Mouse (Mus musculus): ENCODE measurements at regions not wholly inside any gene's neighbourhood (a gene's known extent, or its start where the extent isn't known, plus 50 kb on each side); places are given as distances from the start of the nearest gene placed in this dataset.
A peak's percentile ranks its signal among the peaks of the same experiment; 100 is the strongest.
"Not testable (repeated sequence)": the region's sequence is repeated elsewhere in the genome, so short reads cannot be mapped to it uniquely, and the experiment has no call there.

DNA sequence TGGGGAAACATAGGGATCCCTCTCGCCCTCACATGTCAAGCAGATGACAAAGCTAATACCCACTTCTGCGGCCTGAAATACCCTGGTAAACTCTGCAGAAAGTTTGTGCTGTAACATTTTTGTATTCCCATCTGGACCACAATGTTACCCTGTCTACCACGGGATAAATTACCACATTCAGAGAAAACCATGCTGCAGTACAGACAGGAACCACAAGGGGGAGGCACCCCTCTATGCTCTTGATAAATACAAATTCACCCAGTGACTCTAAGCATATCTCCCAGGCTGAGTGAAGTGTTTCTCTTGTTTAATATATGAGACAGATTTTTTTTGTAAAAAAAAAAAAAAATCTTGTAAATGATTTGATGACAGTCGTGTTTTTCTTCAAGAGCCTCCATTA, 512.7 kb downstream of the Dad1 start:
- not testable (repeated sequence) for H3K9me3 ChIP-seq (ENCODE audit: control insufficient read depth); H3K4me3 ChIP-seq (ENCODE audit: low read depth, low read length); H3K4me1 ChIP-seq (replicated peaks; ENCODE audit: control insufficient read depth, insufficient read depth, low read length); H3K27ac ChIP-seq (ENCODE audit: low read depth, low read length); H3K27me3 ChIP-seq (replicated peaks; ENCODE audit: control insufficient read depth, insufficient read depth, low read length); H3K4me2 ChIP-seq (replicated peaks; ENCODE audit: low read depth); H3K9ac ChIP-seq (ENCODE audit: low read depth, low read length); H3K36me3 ChIP-seq (ENCODE audit: control insufficient read depth, insufficient read depth); ATAC-seq
- peak; percentile 69 for TF ChIP-seq CTCF (IDR thresholded peaks at IDR 0.05; ENCODE audit: low read depth)
- WGBS, result 31% methylated on average over 4 of the region's 4 CpGs

DNA sequence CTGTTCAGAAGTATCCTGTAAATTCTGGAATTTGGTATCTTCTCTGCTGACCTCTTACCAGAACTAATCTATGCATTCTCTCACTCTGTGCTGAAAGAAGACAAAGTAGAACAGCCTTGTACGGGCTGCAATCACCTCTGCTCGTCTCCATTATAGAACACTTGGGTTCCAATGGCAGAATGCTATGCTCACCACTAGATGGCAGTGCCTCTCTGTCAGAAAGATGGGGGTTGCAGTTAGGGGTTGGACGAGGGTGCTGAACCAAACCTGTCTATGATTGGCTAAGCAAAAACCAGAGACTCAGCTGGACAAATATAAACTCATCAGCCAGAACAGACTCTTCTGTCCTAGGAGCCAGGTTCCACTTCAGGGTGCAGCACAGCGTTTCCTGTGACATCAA, 515.9 kb downstream of the Dad1 start:
- H3K9ac ChIP-seq (ENCODE audit: low read depth, low read length); H3K27ac ChIP-seq (ENCODE audit: low read depth, low read length); H3K4me3 ChIP-seq (ENCODE audit: low read depth, low read length); H3K4me2 ChIP-seq (replicated peaks; ENCODE audit: low read depth); H3K9me3 ChIP-seq (ENCODE audit: control insufficient read depth); H3K27me3 ChIP-seq (replicated peaks; ENCODE audit: control insufficient read depth, insufficient read depth, low read length); H3K36me3 ChIP-seq (ENCODE audit: control insufficient read depth, insufficient read depth); H3K4me1 ChIP-seq (replicated peaks; ENCODE audit: control insufficient read depth, insufficient read depth, low read length); ATAC-seq: not testable (repeated sequence)
- TF ChIP-seq CTCF (IDR thresholded peaks at IDR 0.05; ENCODE audit: low read depth), result peak; percentile 70
- WGBS, result 34% methylated on average over 4 of the region's 4 CpGs

DNA sequence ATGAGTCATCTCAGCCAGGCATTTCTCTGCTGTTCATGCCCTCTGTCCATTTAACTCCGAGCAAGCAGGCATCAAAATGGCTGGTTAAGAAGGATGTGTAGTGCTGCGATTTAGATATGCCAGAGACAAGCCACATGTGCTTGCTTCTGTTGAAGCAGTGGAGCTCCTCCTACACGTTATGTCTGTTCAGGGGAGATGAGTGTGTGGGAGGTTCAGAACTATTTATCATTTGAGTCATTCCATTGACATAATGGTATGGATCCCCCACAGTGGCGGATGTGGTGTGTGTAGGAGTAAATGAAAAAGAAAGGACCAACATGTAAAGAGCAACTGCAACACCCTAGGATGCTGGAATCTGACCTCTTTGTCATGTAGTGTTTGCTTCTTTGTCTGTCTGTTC, 517.6 kb downstream of the Dad1 start:
- H3K27me3 ChIP-seq (replicated peaks; ENCODE audit: control insufficient read depth, insufficient read depth, low read length); H3K9me3 ChIP-seq (ENCODE audit: control insufficient read depth); H3K27ac ChIP-seq (ENCODE audit: low read depth, low read length); H3K4me1 ChIP-seq (replicated peaks; ENCODE audit: control insufficient read depth, insufficient read depth, low read length); ATAC-seq; H3K4me2 ChIP-seq (replicated peaks; ENCODE audit: low read depth); H3K36me3 ChIP-seq (ENCODE audit: control insufficient read depth, insufficient read depth); H3K9ac ChIP-seq (ENCODE audit: low read depth, low read length); H3K4me3 ChIP-seq (ENCODE audit: low read depth, low read length): not testable (repeated sequence)
- WGBS, result 65% methylated on average over 4 of the region's 4 CpGs

DNA sequence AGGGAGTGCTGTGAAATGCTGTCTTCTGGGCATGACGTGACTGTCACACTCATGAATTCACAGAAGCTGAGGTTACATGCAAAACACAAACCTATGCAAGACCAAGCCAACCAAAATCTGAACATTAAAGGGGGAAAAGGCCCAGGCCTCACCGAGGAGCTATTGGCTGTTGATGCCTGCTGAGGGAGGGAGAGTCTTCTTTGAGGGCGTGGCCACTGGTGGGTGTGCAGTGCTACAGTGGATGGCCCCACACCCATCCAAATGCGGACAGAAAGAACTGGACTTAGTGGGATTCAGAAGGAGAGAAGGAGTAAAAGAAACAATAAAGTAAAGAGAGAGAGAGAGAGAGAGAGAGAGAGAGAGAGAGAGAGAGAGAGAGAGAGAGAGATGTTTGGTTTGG, 522.3 kb downstream of the Dad1 start:
- H3K36me3 ChIP-seq (ENCODE audit: control insufficient read depth, insufficient read depth); H3K4me3 ChIP-seq (ENCODE audit: low read depth, low read length); H3K9ac ChIP-seq (ENCODE audit: low read depth, low read length); H3K9me3 ChIP-seq (ENCODE audit: control insufficient read depth); ATAC-seq; H3K4me1 ChIP-seq (replicated peaks; ENCODE audit: control insufficient read depth, insufficient read depth, low read length); H3K4me2 ChIP-seq (replicated peaks; ENCODE audit: low read depth); H3K27ac ChIP-seq (ENCODE audit: low read depth, low read length); H3K27me3 ChIP-seq (replicated peaks; ENCODE audit: control insufficient read depth, insufficient read depth, low read length): not testable (repeated sequence)
- no CpG with 5 or more reads among the region's 4 CpGs for WGBS

DNA sequence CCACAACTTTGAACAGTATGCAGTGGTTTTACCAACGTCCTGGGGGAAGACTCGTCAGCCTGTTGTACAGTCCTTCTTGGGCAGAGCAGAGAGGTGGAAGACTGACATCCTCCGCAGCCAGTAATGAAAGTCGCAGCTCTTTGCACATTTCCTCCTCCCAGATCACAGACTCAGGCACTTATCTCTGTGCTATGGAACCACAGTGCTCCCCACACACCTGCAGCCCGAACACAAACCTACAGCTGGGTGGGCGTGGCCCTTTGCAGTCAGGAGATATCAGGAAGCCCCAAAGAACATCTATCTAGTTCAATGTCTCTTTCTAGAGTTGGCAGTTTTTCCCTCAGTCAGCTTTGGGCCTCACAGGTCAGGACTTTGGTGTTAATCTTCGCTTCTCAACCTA, 524.0 kb downstream of the Dad1 start:
- H3K36me3 ChIP-seq (ENCODE audit: control insufficient read depth, insufficient read depth); ATAC-seq; H3K27ac ChIP-seq (ENCODE audit: low read depth, low read length); H3K4me2 ChIP-seq (replicated peaks; ENCODE audit: low read depth); H3K9me3 ChIP-seq (ENCODE audit: control insufficient read depth); H3K9ac ChIP-seq (ENCODE audit: low read depth, low read length); H3K27me3 ChIP-seq (replicated peaks; ENCODE audit: control insufficient read depth, insufficient read depth, low read length); H3K4me1 ChIP-seq (replicated peaks; ENCODE audit: control insufficient read depth, insufficient read depth, low read length); H3K4me3 ChIP-seq (ENCODE audit: low read depth, low read length): not testable (repeated sequence)
- 86% methylated on average over 1 of the region's 7 CpGs for WGBS

DNA sequence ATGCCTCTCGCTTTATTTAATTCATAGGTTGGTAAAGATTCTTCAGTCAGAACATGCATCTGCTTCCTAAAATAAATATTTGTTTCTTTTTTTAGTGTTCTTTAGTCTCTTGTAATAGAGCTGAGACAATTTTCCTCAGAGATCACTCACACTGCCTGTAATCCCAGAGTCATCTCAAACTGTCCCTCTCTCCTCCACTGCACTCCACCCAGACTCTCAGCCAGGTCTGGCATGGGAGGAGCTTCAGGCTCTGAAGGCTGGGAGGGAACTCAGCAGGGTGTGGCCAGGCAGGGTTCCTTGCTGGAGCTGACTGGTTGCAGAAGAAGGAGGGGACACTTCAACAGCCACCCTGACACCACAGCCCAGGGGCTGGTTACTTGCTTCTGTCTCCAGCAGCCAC, 524.8 kb downstream of the Dad1 start:
- H3K9me3 ChIP-seq (ENCODE audit: control insufficient read depth); H3K27ac ChIP-seq (ENCODE audit: low read depth, low read length); H3K27me3 ChIP-seq (replicated peaks; ENCODE audit: control insufficient read depth, insufficient read depth, low read length); H3K9ac ChIP-seq (ENCODE audit: low read depth, low read length); H3K4me1 ChIP-seq (replicated peaks; ENCODE audit: control insufficient read depth, insufficient read depth, low read length); H3K36me3 ChIP-seq (ENCODE audit: control insufficient read depth, insufficient read depth); ATAC-seq; H3K4me2 ChIP-seq (replicated peaks; ENCODE audit: low read depth); H3K4me3 ChIP-seq (ENCODE audit: low read depth, low read length): not testable (repeated sequence)
- no CpG with 5 or more reads among the region's 1 CpGs for WGBS

DNA sequence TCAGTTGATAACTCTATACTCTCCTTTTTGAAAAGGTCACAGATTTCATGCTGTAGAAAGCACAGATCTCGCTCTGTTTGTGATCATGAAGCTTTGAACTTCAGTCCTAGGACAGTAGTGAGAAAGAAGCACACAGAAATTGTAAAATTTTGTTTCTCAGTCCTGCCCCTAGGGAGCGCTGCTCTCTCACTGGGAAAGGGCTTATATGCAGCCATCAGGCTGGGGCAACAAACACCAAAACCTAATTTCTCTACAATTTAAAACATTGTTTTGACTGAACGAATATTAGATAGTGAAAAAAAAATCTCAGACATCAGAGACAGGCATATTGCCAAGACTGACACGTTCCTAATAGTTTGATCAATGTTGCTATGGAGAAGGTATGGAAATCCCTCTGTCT, 527.0 kb downstream of the Dad1 start:
- H3K4me1 ChIP-seq (replicated peaks; ENCODE audit: control insufficient read depth, insufficient read depth, low read length); H3K27ac ChIP-seq (ENCODE audit: low read depth, low read length); H3K9me3 ChIP-seq (ENCODE audit: control insufficient read depth); H3K4me2 ChIP-seq (replicated peaks; ENCODE audit: low read depth); H3K27me3 ChIP-seq (replicated peaks; ENCODE audit: control insufficient read depth, insufficient read depth, low read length); H3K36me3 ChIP-seq (ENCODE audit: control insufficient read depth, insufficient read depth); H3K4me3 ChIP-seq (ENCODE audit: low read depth, low read length); ATAC-seq; H3K9ac ChIP-seq (ENCODE audit: low read depth, low read length): not testable (repeated sequence)
- WGBS, result 39% methylated on average over 2 of the region's 4 CpGs

DNA sequence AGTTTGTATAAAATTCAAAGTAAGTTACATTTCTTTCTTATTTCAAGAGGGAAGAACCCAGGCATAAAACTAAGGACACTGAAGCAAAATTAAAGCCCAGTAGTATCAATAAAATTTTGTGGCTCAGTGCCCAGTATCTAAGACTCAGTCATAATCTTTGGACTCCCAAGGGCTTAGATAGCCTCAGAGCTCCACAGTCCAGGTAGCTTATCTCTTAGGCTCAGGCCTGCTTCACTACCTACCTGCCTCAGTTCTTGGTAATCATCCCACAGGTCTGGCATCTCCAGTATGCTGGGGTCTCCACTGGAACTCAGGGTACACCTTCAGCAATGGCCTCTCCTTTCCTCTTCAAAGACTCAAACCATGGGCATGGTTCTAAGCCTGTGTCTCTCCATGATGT, 530.3 kb downstream of the Dad1 start:
- H3K36me3 ChIP-seq (ENCODE audit: control insufficient read depth, insufficient read depth); H3K4me2 ChIP-seq (replicated peaks; ENCODE audit: low read depth); H3K9ac ChIP-seq (ENCODE audit: low read depth, low read length); H3K4me3 ChIP-seq (ENCODE audit: low read depth, low read length); H3K27ac ChIP-seq (ENCODE audit: low read depth, low read length); H3K4me1 ChIP-seq (replicated peaks; ENCODE audit: control insufficient read depth, insufficient read depth, low read length); H3K9me3 ChIP-seq (ENCODE audit: control insufficient read depth); H3K27me3 ChIP-seq (replicated peaks; ENCODE audit: control insufficient read depth, insufficient read depth, low read length): not testable (repeated sequence)
- ATAC-seq, result peak; percentile 38; the same call in 1 of the 2 replicates

DNA sequence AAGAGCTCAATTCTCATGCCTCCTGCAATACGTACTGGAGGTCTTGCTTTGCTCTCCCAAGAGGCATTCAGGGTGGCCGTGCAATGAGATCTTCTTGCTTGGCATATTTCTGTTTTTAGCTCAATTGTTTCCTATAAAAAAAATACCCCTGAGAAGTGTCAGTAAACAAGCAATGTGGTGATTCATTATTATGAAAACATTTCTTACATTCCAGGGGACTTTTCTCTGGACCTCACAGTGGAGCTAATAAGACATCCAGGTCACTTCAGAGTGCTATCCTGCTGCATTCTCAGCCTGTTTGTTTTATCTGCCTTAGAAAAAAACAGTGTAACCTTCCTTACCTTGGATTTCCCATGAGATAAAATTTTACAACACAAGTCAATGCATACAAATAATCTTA, 532.0 kb downstream of the Dad1 start:
- H3K27ac ChIP-seq (ENCODE audit: low read depth, low read length); H3K27me3 ChIP-seq (replicated peaks; ENCODE audit: control insufficient read depth, insufficient read depth, low read length); H3K4me3 ChIP-seq (ENCODE audit: low read depth, low read length); H3K9ac ChIP-seq (ENCODE audit: low read depth, low read length); H3K4me1 ChIP-seq (replicated peaks; ENCODE audit: control insufficient read depth, insufficient read depth, low read length); H3K36me3 ChIP-seq (ENCODE audit: control insufficient read depth, insufficient read depth); ATAC-seq; H3K9me3 ChIP-seq (ENCODE audit: control insufficient read depth); H3K4me2 ChIP-seq (replicated peaks; ENCODE audit: low read depth): not testable (repeated sequence)
- 42% methylated on average over 1 of the region's 2 CpGs for WGBS
